Mouse (Mus musculus): ENCODE data around the gene Hdac4. TPM values are rescaled to one million over a fixed set of nuclear protein-coding genes. Genes with fewer than 3 reads are reported as not detected.

Gene Hdac4
- polyA plus RNA-seq, 1 experiment from 2014 or later: 15.4 TPM

DNA sequence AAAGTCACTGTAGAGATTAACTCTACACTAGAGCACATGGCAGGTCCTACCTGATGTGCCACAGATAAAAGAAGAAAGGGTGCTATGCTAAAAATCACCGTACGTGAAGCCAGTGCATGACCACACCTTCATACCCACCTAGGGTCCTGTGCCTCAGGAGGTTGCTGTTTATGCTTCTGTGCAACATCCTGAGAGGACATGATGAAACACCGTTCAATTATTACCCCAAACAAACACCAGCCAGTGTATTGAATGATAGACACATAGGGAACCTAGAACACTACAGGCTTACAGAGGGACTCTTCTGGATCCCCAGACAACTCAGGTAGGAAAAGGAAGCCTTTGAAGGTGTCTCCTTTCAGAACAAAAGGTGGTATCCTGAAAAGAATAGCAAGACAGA, 120.8 kb downstream of the Hdac4 start:
- ATAC-seq (ENCODE audit: insufficient number of reproducible peaks, insufficient read depth, low FRiP score, low read depth): no peak
- H3K4me1 ChIP-seq (ENCODE audit: control insufficient read depth in 2 of 2, insufficient read depth in 2 of 2, low read length in 2 of 2): peaks cover 7 to 17% of the 10 kb centered on the region in 2 experiments
- WGBS: 94% methylated on average over 3 of the region's 3 CpGs
- H3K4me2 ChIP-seq (ENCODE audit: low read length): no peak overlapping the region
- H3K9ac ChIP-seq (ENCODE audit: low read length): no peak overlapping the region
- H3K9me3 ChIP-seq (ENCODE audit: control insufficient read depth, low read length): no peaks in the 10 kb centered on the region
- no peak overlapping the region for H3K4me3 ChIP-seq (ENCODE audit: control insufficient read depth in 1 of 2, insufficient read depth in 1 of 2, low read depth in 1 of 2, low read length in 2 of 2)
- H3K27ac ChIP-seq (replicated peaks in 1 of 2; ENCODE audit: control insufficient read depth in 1 of 2, insufficient read depth in 1 of 2, low read depth in 2 of 2, low read length in 2 of 2): no peak overlapping the region
- no peaks in the 10 kb centered on the region for H3K36me3 ChIP-seq (ENCODE audit: control insufficient read depth, insufficient read depth, low read length)
- no peaks in the 10 kb centered on the region for H3K27me3 ChIP-seq (ENCODE audit: control insufficient read depth, insufficient read depth, low read length)

- H3K27me3 ChIP-seq (ENCODE audit: control insufficient read depth, insufficient read depth, low read length): no peaks in the 10 kb centered on the region
- no peaks in the 10 kb centered on the region for H3K9me3 ChIP-seq (ENCODE audit: control insufficient read depth, low read length)
- ATAC-seq (ENCODE audit: insufficient number of reproducible peaks, insufficient read depth, low FRiP score, low read depth): no peak
- no peak overlapping the region for H3K4me2 ChIP-seq (ENCODE audit: low read length)
- H3K36me3 ChIP-seq (ENCODE audit: control insufficient read depth, insufficient read depth, low read length): no peaks in the 10 kb centered on the region
- H3K4me1 ChIP-seq (ENCODE audit: control insufficient read depth in 2 of 2, insufficient read depth in 2 of 2, low read length in 2 of 2): peaks cover 0 to under 1% of the 10 kb centered on the region in 2 experiments; a peak in 1 of 4 replicates
- 71% methylated on average over 2 of the region's 2 CpGs for WGBS
- no peak overlapping the region for H3K4me3 ChIP-seq (ENCODE audit: control insufficient read depth in 1 of 2, insufficient read depth in 1 of 2, low read depth in 1 of 2, low read length in 2 of 2)
- no peak overlapping the region for H3K9ac ChIP-seq (ENCODE audit: low read length)
- H3K27ac ChIP-seq (replicated peaks in 1 of 2; ENCODE audit: control insufficient read depth in 1 of 2, insufficient read depth in 1 of 2, low read depth in 2 of 2, low read length in 2 of 2): no peak overlapping the region
Measured at GRCm38 (mm10) chr1:92069932-92070677, 125.4 kb downstream of the Hdac4 start.

DNA sequence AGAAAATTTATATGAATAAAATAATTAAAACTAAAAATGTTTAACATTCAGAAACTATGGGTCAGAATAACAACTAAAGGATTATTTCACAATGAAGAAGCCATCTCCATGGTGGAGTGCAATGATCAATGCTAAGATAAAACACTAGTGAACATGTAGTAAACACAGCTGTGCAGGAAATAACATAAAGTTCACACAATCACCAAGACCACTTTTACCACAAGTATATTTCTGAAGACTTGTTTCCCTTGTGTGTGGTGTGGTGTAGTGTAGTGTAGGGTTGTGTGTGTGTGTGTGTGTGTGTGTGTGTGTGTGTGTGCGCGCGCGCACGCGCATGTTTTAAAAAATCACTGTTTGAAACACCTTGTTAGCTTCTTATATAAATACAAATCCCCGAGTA, 126.0 kb downstream of the Hdac4 start:
- no peak overlapping the region for H3K4me3 ChIP-seq (ENCODE audit: control insufficient read depth in 1 of 2, insufficient read depth in 1 of 2, low read depth in 1 of 2, low read length in 2 of 2)
- no peak overlapping the region for H3K4me2 ChIP-seq (ENCODE audit: low read length)
- no peak for ATAC-seq (ENCODE audit: insufficient number of reproducible peaks, insufficient read depth, low FRiP score, low read depth)
- no peaks in the 10 kb centered on the region for H3K9me3 ChIP-seq (ENCODE audit: control insufficient read depth, low read length)
- WGBS: 96% methylated on average over 7 of the region's 7 CpGs
- H3K27me3 ChIP-seq (ENCODE audit: control insufficient read depth, insufficient read depth, low read length): no peaks in the 10 kb centered on the region
- H3K36me3 ChIP-seq (ENCODE audit: control insufficient read depth, insufficient read depth, low read length): no peaks in the 10 kb centered on the region
- H3K27ac ChIP-seq (replicated peaks in 1 of 2; ENCODE audit: control insufficient read depth in 1 of 2, insufficient read depth in 1 of 2, low read depth in 2 of 2, low read length in 2 of 2): no peak overlapping the region
- no peaks in the 10 kb centered on the region for H3K4me1 ChIP-seq (ENCODE audit: control insufficient read depth in 2 of 2, insufficient read depth in 2 of 2, low read length in 2 of 2)
- no peak overlapping the region for H3K9ac ChIP-seq (ENCODE audit: low read length)

GRCm38 (mm10) chr1:92064307-92064706, 131.2 kb downstream of the Hdac4 start:
- Histone ChIP-seq H3K27me3 (ENCODE audit: control insufficient read depth, insufficient read depth, low read length) (no peaks in the 10 kb centered on the region), H3K27ac (replicated peaks in 1 of 2; ENCODE audit: control insufficient read depth in 1 of 2, insufficient read depth in 1 of 2, low read depth in 2 of 2, low read length in 2 of 2) (no peak overlapping the region), H3K9ac (ENCODE audit: low read length) (no peak overlapping the region), H3K4me3 (ENCODE audit: control insufficient read depth in 1 of 2, insufficient read depth in 1 of 2, low read depth in 1 of 2, low read length in 2 of 2) (no peak overlapping the region), H3K9me3 (ENCODE audit: control insufficient read depth, low read length) (no peaks in the 10 kb centered on the region), H3K36me3 (ENCODE audit: control insufficient read depth, insufficient read depth, low read length) (no peaks in the 10 kb centered on the region), H3K4me1 (ENCODE audit: control insufficient read depth in 2 of 2, insufficient read depth in 2 of 2, low read length in 2 of 2) (peaks cover 0 to 11% of the 10 kb centered on the region in 2 experiments), H3K4me2 (ENCODE audit: low read length) (no peak overlapping the region)
- 78% methylated on average over 5 of the region's 5 CpGs for WGBS
- no peak for ATAC-seq (ENCODE audit: insufficient number of reproducible peaks, insufficient read depth, low FRiP score, low read depth)

GRCm38 (mm10) chr1:92063271-92063670, 132.2 kb downstream of the Hdac4 start:
- Histone ChIP-seq H3K4me1 (ENCODE audit: control insufficient read depth in 2 of 2, insufficient read depth in 2 of 2, low read length in 2 of 2) (peaks cover 0 to 11% of the 10 kb centered on the region in 2 experiments), H3K9me3 (ENCODE audit: control insufficient read depth, low read length) (no peaks in the 10 kb centered on the region), H3K4me3 (ENCODE audit: control insufficient read depth in 1 of 2, insufficient read depth in 1 of 2, low read depth in 1 of 2, low read length in 2 of 2) (no peak overlapping the region), H3K36me3 (ENCODE audit: control insufficient read depth, insufficient read depth, low read length) (no peaks in the 10 kb centered on the region), H3K27ac (replicated peaks in 1 of 2; ENCODE audit: control insufficient read depth in 1 of 2, insufficient read depth in 1 of 2, low read depth in 2 of 2, low read length in 2 of 2) (no peak overlapping the region), H3K9ac (ENCODE audit: low read length) (no peak overlapping the region), H3K4me2 (ENCODE audit: low read length) (no peak overlapping the region), H3K27me3 (ENCODE audit: control insufficient read depth, insufficient read depth, low read length) (no peaks in the 10 kb centered on the region)
- no peak for ATAC-seq (ENCODE audit: insufficient number of reproducible peaks, insufficient read depth, low FRiP score, low read depth)
- 95% methylated on average over 3 of the region's 3 CpGs for WGBS

DNA sequence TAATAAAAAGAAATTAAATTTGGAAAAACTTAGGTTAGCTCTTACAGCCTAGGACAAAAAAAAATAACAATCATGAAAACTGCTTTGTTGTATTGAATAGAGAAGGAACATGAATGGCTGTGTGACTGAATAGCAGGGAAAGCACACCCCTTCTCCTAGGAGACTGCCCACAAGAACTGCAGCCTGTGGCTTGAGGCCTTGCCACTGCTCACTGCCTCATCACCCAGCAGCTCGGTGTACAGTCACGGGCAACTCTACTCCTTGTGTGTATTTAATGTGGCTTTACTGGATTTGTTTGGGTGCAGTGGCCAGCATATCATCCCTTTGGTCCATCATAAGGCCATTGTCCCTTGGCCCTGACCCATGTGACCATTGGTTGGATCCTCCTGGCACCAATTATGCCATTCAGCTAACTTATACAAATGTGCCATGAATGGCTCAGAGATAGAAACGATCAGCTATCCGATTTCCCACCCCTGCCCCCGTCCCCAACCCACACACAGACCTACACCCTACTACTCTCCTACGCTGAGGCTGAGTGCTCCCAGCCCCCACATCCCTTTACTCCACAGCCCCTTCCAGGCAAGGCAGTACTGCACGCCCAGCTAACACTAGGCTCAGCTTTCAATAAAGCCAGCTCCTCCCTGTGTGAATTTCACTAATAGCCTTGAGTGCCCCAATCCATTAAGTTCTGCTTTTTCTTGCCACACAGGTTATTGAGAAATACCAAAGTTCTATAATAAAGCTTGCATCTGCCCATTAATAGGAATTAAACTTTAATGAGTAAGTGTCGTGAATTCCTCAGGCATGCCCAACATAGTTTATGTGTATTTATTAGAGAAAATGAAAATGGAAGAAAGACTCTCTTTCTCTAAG, 134.1 kb downstream of the Hdac4 start:
- Histone ChIP-seq H3K9me3 (ENCODE audit: control insufficient read depth, low read length) (no peaks in the 10 kb centered on the region), H3K4me1 (ENCODE audit: control insufficient read depth in 2 of 2, insufficient read depth in 2 of 2, low read length in 2 of 2) (peaks cover 0 to 12% of the 10 kb centered on the region in 2 experiments), H3K4me3 (ENCODE audit: control insufficient read depth in 1 of 2, insufficient read depth in 1 of 2, low read depth in 1 of 2, low read length in 2 of 2) (no peak overlapping the region), H3K27ac (replicated peaks in 1 of 2; ENCODE audit: control insufficient read depth in 1 of 2, insufficient read depth in 1 of 2, low read depth in 2 of 2, low read length in 2 of 2) (no peak overlapping the region), H3K27me3 (ENCODE audit: control insufficient read depth, insufficient read depth, low read length) (no peaks in the 10 kb centered on the region), H3K4me2 (ENCODE audit: low read length) (no peak overlapping the region), H3K9ac (ENCODE audit: low read length) (no peak overlapping the region), H3K36me3 (ENCODE audit: control insufficient read depth, insufficient read depth, low read length) (no peaks in the 10 kb centered on the region)
- ATAC-seq (ENCODE audit: insufficient number of reproducible peaks, insufficient read depth, low FRiP score, low read depth): no peak
- WGBS: 84% methylated on average over 8 of the region's 8 CpGs

GRCm38 (mm10) chr1:92060532-92061064, 134.9 kb downstream of the Hdac4 start:
- Histone ChIP-seq H3K27me3 (ENCODE audit: control insufficient read depth, insufficient read depth, low read length) (no peaks in the 10 kb centered on the region), H3K4me1 (ENCODE audit: control insufficient read depth in 2 of 2, insufficient read depth in 2 of 2, low read length in 2 of 2) (peaks cover 4 to 21% of the 10 kb centered on the region in 2 experiments), H3K4me2 (ENCODE audit: low read length) (no peak overlapping the region), H3K4me3 (ENCODE audit: control insufficient read depth in 1 of 2, insufficient read depth in 1 of 2, low read depth in 1 of 2, low read length in 2 of 2) (no peak overlapping the region), H3K27ac (replicated peaks in 1 of 2; ENCODE audit: control insufficient read depth in 1 of 2, insufficient read depth in 1 of 2, low read depth in 2 of 2, low read length in 2 of 2) (no peak overlapping the region), H3K9me3 (ENCODE audit: control insufficient read depth, low read length) (no peaks in the 10 kb centered on the region), H3K36me3 (ENCODE audit: control insufficient read depth, insufficient read depth, low read length) (no peaks in the 10 kb centered on the region), H3K9ac (ENCODE audit: low read length) (no peak overlapping the region)
- WGBS: 43% methylated on average over 4 of the region's 4 CpGs
- no peak for ATAC-seq (ENCODE audit: insufficient number of reproducible peaks, insufficient read depth, low FRiP score, low read depth)
